Mouse (Mus musculus) adipocyte (in vitro differentiated cells): ENCODE measurements around the gene Bud23.

Experiments used
- DNase-seq: peaks from one replicate; pipeline ENCODE4 v3.0.0-alpha.2; 2016; ENCODE audit warnings: low spot score

The Bud23 gene

DNA sequence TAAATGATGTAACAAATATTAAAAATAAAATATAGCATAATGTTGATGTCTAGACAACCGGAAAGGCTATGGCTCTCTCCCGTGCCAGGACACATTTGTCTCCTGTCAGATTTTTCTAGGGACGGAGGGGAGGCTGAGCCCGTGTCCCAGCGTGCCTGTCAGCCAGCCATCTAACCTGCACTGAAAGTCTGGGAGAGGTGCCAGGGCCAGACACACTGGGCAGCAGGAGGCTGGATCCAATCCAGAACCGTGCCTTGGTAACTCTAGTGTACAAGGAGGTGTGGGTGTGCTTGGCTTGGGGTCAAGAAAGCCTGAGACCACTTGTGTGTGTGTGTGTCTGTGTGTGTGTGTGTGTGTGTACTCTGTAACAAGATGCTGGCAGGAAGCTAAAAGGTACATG is 42.9 kb downstream of the Bud23 start:
- peak; percentile 77 for DNase-seq

DNA sequence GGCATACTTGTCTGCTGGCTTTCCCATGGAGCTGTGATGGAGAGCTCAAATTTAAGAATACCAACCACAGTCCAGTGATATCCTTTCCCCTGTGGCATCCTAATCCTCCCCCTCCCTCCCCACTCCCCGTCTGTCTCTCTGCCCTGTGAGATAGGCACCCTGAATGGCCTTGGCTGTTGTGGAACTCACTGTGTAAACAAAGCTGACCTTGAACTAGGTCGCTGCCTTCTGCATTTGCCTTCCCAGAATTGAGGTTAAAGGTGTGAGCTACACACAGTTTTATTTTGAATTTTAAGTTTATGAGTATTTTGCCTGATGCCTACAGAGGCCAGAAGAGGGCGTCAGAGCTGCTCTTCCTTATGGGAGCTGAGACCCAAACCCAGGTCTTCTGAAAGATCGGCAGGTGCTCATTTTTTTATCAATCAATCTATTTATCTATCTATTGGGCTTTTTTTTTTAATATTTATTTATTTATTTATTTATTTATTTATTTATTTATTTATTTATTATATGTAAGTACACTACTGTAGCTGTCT is 48.5 kb downstream of the Bud23 start:
- no peak for DNase-seq

DNA sequence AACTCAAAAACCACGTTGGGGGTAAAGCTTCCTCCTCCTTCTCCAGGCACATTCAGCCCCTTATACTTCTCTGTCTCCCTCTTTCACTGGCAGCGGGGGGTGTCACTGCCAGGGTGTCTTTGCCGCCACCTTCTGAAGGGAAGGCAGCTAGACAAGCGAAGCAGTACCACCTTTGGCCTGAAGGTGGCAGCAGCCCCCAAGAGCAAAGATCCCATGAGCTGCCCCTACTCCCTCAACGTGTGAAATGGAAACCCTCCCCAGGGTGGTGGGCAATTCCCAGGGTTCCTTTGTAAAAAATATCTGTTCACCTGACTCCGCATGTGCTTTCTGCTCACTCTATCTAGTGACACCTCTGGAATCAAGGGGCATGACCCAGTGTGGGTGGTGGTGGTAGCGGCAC is 49.3 kb downstream of the Bud23 start:
- peak; percentile 89 for DNase-seq

DNA sequence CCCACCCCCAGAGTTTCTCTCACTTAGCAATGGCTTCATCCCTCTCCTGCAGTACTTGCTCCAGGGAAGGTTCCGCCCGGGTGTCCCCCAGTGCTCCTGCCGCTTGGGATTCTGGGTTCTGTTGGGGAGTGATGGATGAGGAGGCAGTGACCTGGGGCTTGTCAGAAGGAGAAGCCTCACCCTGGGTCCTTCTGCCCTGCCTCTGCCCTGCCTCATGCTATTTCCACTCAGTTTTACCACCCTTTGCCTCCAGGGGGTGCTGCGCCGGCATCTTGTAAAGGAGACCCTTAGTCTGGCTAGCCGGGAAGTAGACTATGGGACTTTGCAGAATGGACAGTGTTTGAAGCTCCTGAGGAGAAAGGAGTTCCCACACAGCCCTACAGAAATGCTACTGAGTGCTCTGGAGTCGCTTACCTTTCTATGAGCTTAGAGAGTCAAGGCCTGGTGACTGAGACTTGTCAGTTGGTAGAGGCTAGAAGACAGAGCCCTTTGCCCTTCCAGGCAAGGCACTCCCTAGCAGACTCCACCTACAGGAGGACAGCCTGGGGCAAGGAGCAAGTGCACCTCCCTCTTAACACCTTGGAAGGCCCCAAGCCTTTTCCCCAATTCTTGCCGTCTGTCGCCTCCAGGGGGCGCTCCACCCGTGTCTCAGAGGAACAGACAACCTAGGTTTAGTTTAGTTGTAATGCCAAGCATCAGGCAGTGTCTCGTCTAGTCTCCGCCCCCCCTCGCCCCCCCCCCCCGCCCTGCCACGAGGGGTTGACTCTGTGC is 51.9 kb downstream of the Bud23 start:
- DNase-seq: peak; percentile 78

DNA sequence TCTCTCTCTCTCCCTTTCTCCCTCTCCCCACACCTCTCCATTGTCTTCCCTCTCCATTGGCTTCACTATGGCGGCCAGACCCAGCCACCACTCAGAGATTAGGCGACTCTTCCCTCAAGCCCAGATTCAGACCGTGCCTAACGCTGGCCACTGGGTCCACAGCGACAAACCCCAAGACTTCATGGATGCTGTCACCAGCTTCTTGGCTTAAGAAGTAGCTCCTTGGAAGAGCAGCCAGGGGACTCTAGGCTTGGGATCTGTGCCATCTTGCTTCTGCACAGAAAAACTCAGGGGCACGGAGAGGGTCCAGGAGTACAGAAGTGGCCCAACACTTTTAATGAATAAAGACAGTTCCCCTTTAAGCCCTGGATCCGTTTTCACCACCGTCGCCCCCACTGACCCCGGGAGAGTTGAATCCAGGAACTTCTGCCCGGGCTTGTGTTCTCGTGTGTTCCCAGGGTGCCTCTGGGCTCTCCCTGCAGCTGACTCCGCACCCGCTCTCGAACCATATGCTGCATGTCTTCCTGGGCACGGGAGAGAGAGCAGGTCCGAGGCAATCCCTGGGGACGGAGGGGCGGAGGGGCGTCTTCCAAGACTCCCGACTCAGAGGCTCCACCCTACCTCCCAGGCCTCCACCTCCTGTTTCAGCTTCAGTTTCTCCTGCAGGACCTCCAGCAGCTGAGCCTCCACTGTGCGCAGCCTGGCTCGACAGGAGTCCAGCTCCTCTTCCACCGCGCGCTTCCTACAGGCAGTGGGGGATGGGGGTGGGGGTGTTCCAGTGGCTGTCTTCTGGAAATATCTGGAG is 52.7 kb downstream of the Bud23 start:
- DNase-seq: no peak

DNA sequence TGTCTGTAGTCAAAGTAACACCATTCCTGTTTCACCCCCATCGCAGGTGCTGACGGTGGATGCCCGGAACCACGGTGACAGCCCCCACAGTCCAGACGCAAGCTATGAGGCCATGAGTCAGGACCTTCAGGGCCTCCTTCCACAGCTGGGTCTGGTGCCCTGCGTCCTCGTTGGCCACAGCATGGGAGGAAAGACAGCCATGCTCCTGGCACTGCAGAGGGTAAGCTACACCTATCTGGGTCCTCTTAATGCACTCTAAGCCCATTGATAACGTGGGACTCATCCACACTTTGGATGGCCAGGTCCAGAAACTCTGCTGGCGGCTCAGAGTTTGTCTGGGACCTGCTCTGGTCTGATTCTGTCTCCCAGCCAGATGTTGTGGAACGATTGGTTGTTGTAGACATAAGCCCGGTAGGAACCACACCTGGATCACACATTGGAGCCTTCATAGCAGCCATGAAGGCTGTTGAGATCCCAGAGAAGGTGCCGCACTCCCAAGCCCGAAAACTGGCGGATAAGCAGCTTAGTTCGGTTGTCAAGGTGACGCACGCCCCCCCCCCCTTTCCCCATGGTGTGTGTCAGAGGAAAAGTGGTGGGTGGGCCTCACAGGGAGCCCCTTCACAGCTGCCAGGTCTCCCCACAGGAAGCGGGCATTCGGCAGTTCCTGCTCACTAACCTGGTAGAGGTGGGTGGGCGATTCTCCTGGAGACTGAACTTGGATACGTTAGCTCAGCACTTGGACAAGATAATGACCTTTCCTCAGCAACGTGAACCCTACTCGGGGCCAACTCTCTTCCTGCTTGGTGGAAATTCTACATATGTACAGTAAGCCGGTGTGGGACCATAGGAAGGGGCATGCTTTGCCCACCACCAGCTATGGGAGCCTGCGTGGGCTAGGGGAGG is 53.7 kb downstream of the Bud23 start:
- DNase-seq: no peak

DNA sequence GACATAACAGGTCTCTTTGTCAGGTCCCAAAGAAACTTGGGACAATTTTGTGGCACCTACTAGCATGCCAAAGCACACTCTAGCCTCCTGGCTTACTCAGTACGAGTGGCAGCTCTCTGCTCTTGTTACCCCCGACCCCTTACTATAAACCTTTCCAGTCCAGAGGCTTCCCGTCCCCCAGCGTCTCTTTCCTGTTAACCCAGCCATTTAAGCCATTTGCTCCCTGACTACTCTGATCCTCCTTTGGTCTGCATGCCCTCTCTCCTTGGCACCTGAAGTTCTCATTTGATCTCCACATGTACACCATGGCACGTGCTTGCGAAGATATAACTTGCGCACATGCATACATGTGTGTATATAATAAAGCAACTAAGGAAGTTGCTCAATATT is 54.4 kb downstream of the Bud23 start:
- no peak for DNase-seq

DNA sequence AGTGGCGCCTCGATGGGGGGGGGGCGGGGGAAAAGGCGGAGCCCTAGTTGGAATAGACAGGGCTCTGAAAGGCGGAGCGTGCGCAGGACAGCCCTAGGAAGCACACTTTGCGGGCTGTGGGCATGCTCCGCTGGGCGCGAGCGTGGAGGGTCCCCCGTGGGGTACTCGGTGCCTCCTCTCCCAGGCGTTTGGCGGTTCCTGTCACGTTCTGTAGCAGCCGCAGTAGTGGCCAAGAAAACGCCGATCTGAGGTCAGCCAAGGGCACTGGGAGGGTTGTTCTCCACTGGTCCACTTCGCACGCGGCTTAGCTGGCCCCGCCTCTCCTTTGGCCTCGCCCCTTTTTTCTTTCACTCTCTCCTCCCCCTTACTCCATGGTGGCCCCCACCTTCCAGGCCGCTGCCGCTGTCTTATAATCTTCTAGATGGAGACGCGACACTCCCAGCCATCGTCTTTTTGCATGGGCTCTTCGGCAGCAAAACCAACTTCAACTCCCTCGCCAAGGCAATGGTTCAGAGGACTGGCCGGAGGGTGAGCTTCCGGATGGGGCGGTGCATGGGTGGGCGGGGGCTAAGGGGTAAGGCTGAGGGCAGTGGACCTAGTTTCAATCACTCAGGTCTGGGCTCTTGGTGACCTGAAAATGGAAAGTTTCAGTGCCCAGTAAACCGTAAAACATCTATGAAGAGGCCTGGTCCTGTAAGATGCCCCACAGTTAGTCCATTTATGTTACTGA is 55.0 kb downstream of the Bud23 start:
- peak; percentile 96 for DNase-seq

DNA sequence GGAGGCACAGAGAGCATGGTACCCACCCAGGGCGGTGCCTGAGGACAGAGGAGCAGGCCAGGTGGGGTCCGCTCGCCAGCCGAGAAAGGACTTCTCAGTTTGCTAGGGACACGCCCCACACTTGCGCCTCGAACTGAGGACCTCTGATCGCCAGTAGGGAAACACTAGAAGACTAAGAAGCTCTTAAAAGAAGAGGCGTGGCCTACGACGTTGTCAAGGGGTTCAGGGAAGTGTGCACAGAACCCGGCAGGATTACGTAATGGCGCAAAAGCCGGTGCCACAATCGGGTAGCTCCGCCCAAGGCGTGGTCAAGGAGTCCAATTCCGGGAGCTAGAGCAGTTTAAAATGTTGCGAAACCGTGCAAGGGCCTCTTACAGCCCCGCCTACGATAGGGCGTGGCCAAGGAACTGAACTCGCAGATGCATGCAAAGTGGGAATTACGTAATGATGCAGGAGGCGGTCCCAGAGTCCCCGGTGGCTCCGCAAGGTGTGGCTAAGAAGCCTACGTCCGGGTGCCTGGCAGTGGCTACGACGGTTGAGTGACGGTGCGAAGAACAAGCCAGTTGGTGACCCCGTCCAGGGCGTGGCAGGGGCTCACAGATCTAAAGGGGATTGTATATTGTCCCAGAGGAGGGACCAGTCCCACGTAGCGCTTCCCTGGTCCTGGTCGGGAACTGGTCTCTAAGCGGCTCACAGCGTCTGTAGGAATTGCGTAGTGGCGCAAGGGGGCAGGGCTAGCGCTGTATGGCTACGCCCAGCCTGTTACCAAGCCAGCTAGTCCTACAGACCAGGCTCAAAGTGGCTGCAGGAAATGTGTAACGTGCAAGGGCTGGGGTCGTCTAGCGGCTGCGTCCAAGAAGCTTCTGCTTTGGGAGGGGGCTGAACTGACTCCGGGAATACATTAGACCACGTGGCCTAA is 55.8 kb downstream of the Bud23 start, which contains the start of gene Abhd11:
Gene Abhd11, plus strand, starts transcription at position 482 of the 919 bp plus-strand sequence.
- DNase-seq: peak; percentile 100

DNA sequence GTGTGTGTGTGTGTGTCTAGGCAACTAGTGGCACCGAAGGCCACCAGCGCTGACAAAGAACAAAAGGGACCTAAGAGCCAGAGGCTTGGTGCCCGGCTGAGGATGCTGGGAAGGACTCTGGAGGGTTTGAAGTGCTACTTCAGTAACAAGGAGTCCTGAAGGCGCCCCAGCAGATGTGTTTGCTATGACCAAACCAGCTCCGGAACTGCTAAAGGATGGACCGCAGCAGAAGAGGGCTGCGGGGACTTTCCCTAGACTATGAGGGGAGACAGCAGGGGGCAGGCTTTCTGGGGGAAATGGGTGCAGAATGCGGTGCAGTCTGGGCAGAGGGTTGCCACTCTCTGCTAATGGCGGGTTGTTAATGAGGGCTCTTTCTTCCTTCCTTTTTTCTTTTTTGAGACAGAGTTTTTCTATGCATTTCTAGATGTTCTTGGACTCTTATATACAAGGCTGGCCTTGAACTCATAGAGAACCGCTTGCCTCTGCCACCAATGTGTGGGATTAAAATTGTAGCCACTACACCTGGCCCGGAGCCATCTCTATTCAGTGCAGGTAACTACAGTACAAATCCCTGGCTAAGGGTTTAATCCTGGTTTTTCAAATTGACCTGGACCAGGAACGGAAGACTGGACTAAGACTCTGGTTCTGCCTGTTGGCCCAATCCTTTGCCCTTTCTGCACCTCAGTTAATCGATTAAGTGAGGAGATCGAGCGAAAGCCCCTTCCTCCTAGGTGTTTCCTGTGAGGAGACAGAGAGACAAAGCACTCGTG is 56.8 kb downstream of the Bud23 start:
- DNase-seq: no peak
